Mouse (Mus musculus) liver, embryonic 14.5 days (tissue): ENCODE measurements around the gene Stat2.

ENCODE experiments used
- CTCF ChIP-seq: IDR thresholded peaks from 2 replicates; pipeline ENCODE4 v1.5.1; 2016; ENCODE audit warnings: antibody characterized with exemption, low read depth, control low read depth
- EP300 ChIP-seq: IDR thresholded peaks from 2 replicates; pipeline ENCODE4 v1.6.1; 2016; ENCODE audit warnings: antibody characterized with exemption, low read depth

DNA sequence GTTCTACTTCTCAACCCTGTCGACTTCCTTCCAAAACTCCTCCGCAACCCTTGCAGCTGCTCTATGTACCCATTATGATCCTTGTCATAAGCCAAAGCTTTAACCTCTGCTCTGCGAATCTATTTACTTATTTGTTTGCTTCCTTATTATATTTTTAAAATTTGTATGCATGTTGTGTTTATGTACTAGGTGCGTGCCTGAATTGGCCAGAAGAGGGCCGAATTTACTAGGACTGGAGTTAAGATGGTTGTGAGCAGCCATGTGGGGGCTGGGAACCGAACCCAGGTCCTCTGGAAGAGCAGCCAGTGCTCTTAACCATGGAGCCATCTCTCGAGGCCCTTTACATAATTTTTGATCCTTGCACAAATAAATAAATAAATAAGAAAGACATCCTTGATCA lies 507 bp downstream of the Stat2 start:
- TF ChIP-seq CTCF (peak; percentile 29), EP300 (no peak)
